Mouse (Mus musculus): ENCODE measurements at regions not wholly inside any gene's neighbourhood (a gene's known extent, or its start where the extent isn't known, plus 50 kb on each side); places are given as distances from the start of the nearest gene placed in this dataset.

GRCm38 (mm10) chr6:70103781-70104180 is 688.3 kb downstream of the Rpia start:
- TF ChIP-seq CTCF (IDR thresholded peaks at IDR 0.05; ENCODE audit: extremely low read depth, insufficient read depth, insufficient read length, insufficient replicate concordance) (no peak), POLR2A (IDR thresholded peaks at IDR 0.05; ENCODE audit: low read depth, low read length) (no peak)

Data from spleen, adult 2 months (tissue).